Mouse (Mus musculus) neutrophil, adult 65 days (primary cell): Measurements from ENCODE around the gene Olfr1086. TPM values are rescaled to one million over a fixed set of nuclear protein-coding genes. Genes with fewer than 3 reads are reported as not detected.

ENCODE experiments used
- total RNA-seq: library from RNA; stranded (reverse); gene quantifications from 2 replicates; pipeline ENCODE4 v1.2.4, GENCODE M21; 2023

Gene Olfr1086
- total RNA-seq = not detected in 2 replicates

DNA sequence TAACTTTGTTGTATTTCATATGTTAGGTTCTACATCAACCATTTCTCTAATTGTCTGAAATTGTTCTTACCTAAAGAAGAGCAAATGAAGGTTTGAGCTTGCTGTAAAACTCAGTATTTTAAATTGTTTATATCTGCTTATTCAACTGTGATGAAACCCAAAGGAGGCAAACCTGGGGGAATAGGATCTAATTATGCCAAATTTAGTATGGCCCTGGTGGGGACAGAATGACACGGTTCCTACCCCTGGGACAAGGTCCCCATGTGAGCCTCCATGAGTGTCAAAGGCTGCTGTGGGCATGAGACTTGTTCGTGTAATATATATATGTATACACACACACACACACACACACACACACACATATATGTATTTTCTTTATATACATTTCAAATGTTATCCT lies at the start of gene Olfr1086:
Gene Olfr1086 (minus strand): TSS at position 101 of the 400 bp plus-strand sequence.

DNA sequence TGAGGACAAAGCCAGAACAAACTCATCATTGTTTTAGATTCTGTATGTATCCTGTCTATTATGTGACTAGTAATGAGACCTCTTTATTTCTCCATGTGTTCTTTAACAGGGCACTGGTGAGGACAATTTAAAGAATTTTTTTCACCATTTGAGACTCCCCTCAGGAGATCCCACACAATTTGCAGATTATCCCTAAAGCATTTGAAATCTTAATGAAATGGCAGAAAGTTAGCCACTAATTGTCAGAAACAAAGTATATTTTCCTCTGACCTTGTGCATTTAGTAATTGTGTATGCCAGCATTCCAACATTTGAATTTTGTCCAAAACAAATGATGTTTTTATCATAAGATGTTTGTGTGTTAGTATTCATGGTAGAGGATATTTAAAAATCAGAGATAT lies 18.4 kb upstream of the Olfr1086 start, which contains the start of gene Olfr1087:
Gene Olfr1087 (minus strand): TSS at position 101 of the 400 bp plus-strand sequence.

DNA sequence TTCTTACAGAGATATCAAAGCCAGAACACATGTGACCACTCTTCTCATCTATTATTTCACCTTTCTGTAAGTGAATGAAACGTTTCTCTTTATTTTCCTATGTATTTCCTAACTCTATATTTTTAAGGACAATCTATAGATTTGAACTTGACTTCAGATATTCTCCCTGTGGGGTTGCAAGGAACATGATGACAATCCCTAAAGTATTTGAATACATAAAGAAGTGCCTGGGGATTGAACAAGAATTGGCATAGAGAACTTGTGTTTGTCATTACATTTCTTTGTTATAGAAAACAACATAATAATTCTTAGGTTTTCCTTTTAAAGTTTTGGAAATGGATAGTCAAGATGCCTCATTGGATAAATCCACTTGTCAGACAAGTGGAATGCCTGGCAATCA lies 18.0 kb downstream of the Olfr1086 start, which contains the start of gene Olfr1085:
Gene Olfr1085 (minus strand): TSS at position 101 of the 400 bp plus-strand sequence.

DNA sequence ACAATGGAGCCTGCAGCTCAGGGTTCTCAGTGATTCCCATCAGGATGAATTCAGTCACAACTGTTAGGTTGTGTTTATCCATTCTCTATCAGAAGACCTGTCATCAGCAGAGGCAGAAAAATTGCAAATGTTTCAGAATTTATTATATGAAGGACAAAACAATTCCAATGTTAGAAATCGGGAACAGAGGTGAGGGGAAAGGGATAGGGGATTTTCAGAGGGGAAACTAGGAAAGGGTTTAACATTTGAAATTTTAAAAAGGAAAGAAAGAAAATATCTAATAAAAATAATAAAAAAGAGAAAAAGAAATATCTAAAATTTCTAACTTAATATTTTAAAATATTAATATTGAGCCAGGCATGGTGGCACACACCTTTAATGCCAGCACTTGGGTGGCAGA lies 40.3 kb downstream of the Olfr1086 start, which contains the start of gene Olfr1084:
Gene Olfr1084 (minus strand): TSS at position 101 of the 400 bp plus-strand sequence.

Other genes with a start within 250 kb of the Olfr1086 start
- gene Olfr1065, start 229.5 kb downstream of the Olfr1086 start, total RNA-seq = not detected in 2 replicates
- not detected in 2 replicates for gene Olfr1066, start 223.8 kb downstream of the Olfr1086 start, total RNA-seq
- gene Olfr228, start 192.7 kb downstream of the Olfr1086 start, total RNA-seq = not detected in 2 replicates
- not detected in 2 replicates for gene Olfr1076, start 171.6 kb downstream of the Olfr1086 start, total RNA-seq
- not detected in 2 replicates for gene Olfr1079, start 137.6 kb downstream of the Olfr1086 start, total RNA-seq
- gene Olfr1080, start 121.9 kb downstream of the Olfr1086 start, total RNA-seq = not detected in 2 replicates
- not detected in 2 replicates for gene Olfr1082, start 81.1 kb downstream of the Olfr1086 start, total RNA-seq
- not detected in 2 replicates for gene Olfr1084, start 40.4 kb downstream of the Olfr1086 start, total RNA-seq
- gene Olfr1085, start 18.1 kb downstream of the Olfr1086 start, total RNA-seq = not detected in 2 replicates
- gene Olfr1087, start 18.3 kb upstream of the Olfr1086 start, total RNA-seq = not detected in 2 replicates
- gene Olfr1089, start 53.6 kb upstream of the Olfr1086 start, total RNA-seq = not detected in 2 replicates
- gene Olfr1090, start 78.9 kb upstream of the Olfr1086 start, total RNA-seq = not detected in 2 replicates
- not detected in 2 replicates for gene Olfr1093, start 102.4 kb upstream of the Olfr1086 start, total RNA-seq
- gene Olfr141, start 129.9 kb upstream of the Olfr1086 start, total RNA-seq = not detected in 2 replicates
- not detected in 2 replicates for gene Olfr1094, start 144.6 kb upstream of the Olfr1086 start, total RNA-seq
- gene Olfr1095, start 171.6 kb upstream of the Olfr1086 start, total RNA-seq = not detected in 2 replicates
- not detected in 2 replicates for gene Gm13723, start 194.7 kb upstream of the Olfr1086 start, total RNA-seq
- gene Olfr1097, start 212.1 kb upstream of the Olfr1086 start, total RNA-seq = not detected in 2 replicates
- not detected in 2 replicates for gene Olfr1098, start 244.5 kb upstream of the Olfr1086 start, total RNA-seq